Comparison of ENCODE assay signal across 20 mouse cellular contexts in the genomic region with DNA sequence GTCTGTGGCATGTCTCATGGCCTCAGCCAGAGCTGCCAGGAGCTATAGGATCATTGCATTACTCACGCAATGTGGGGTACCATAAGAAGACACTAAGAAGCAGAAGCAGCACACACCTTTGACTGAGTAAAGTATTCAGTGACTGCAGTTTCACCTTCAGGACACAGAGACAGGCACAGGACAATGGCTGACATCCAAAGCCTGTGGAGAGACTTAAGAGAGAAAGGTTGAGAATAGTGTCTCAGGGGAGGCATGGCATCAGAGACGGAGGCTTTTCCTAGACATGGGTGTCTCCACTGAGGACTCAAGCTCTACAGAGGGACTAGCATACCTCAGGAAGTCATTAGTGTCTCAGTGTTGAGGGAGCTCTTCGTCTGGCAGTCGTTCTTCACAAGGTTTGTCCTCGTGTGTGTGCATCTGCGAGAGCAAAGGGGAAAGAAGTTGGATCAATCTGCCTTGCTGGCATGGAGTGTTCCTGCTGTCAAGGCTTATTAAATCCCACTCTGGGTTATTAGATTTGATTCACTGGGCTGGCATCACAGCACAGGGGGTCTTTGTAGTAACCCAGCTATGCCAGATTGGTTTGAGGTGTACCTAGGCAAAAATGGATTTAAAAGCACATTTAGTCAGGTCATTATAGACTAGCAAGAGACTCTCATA.
DNase-seq lines count a peak whose midpoint lies in the region; ATAC-seq lines count a peak whose summit lies in the region.
"Had no signal": no experiment of that assay in that cellular context is flagged by ENCODE, and none has a peak within 500 bp of the region (broad histone marks: within the 10 kb centered on the region; RNA-seq: fewer than 3 reads in every experiment).

No protein-coding gene starts in this region.

- peak; percentile 36 for DNase-seq in cerebellum, adult 9-10 months
- no peak for DNase-seq in cerebellum, adult 11-12 months
- peak; percentile 73 for DNase-seq in left cerebral cortex, postnatal 4 days
- DNase-seq in left cerebral cortex, postnatal 14 days (ENCODE audit: low spot score in 2 of 2), result no peak
- DNase-seq in cerebellum, postnatal 10 days, result peak; percentile 84 to 88
- peak; percentile 57 for DNase-seq in retina, postnatal 1 day
- DNase-seq: adrenal gland, postnatal 25 days; gastrocnemius, postnatal 10 days; heart, adult 11 months; heart, postnatal 10 days; kidney, adult 18-20 months; kidney, postnatal 4 days; layer of hippocampus, adult 9-11 months; liver; lung, postnatal 4 days; right cerebral cortex, postnatal 25 days; spleen, adult 18-20 months had no signal

- ATAC-seq in erythroblast, adult 5-6 weeks (replicated peaks; ENCODE audit: low FRiP score, poor library complexity, severe bottlenecking), result no peak
- ATAC-seq: CD4-positive, CD25-positive, alpha-beta regulatory T cell, adult 4 months; forebrain, embryonic 16.5 days had no signal

- intact Hi-C loops in left cerebral cortex, postnatal 4 days (cut with DNase I), result no loop called here
- intact Hi-C loops in left cerebral cortex, postnatal 14 days (cut with DNase I), result no loop called here

Comparison
In these comparisons a context has a peak if more than half of its experiments do, and no peak if none do; other contexts are left out.
1. DNase-seq: peak in cerebellum, adult 9-10 months (single experiment), left cerebral cortex, postnatal 4 days (single experiment), cerebellum, postnatal 10 days (2 of 2) and retina, postnatal 1 day (single experiment); none in cerebellum, adult 11-12 months (single experiment) and left cerebral cortex, postnatal 14 days (0 of 2).